Mouse (Mus musculus) ovary, adult 18-20 months (tissue): ENCODE results near the gene Gm7137.
"Not testable (repeated sequence)": the region's sequence is repeated elsewhere in the genome, so short reads cannot be mapped to it uniquely, and the experiment has no call there.

Experiments
- DNase-seq: peaks from one replicate; pipeline ENCODE4 v3.0.0; 2022; ENCODE audit warnings: low spot score, mixed read lengths

Gm7137 gene

GRCm38 (mm10) chr10:77787876-77788275 lies at the start of gene Gm7137:
Gm7137 (minus strand) TSS chr10:77788200.
- not testable (repeated sequence) for DNase-seq

- no peak for DNase-seq
Measured at GRCm38 (mm10) chr10:77835647-77836046, 47.6 kb upstream of the Gm7137 start, which contains the start of gene Krtap10-10. Krtap10-10 (plus strand) TSS chr10:77835947.

GRCm38 (mm10) chr10:77826951-77827350 lies 39.0 kb upstream of the Gm7137 start, which contains the start of gene Krtap10-4:
Krtap10-4 (minus strand) TSS chr10:77827095.
- DNase-seq, result no peak

GRCm38 (mm10) chr10:77819203-77819602 lies 31.2 kb upstream of the Gm7137 start:
- no peak for DNase-seq

- DNase-seq, result no peak
Measured at GRCm38 (mm10) chr10:77818523-77818922, 30.5 kb upstream of the Gm7137 start.

- DNase-seq, result no peak
Measured at GRCm38 (mm10) chr10:77815514-77815913, 27.5 kb upstream of the Gm7137 start.

- no peak for DNase-seq
Measured at GRCm38 (mm10) chr10:77814382-77814781, 26.4 kb upstream of the Gm7137 start, which contains the start of gene Gm2696. Gm2696 (plus strand) TSS chr10:77814682.

- DNase-seq, result no peak
Measured at GRCm38 (mm10) chr10:77811743-77812142, 23.7 kb upstream of the Gm7137 start, which contains the start of gene Gm9507. Gm9507 (minus strand) TSS chr10:77811843.

GRCm38 (mm10) chr10:77804095-77804494 lies 16.1 kb upstream of the Gm7137 start:
- no peak for DNase-seq

- DNase-seq, result no peak
Measured at GRCm38 (mm10) chr10:77798921-77799508, 11.0 kb upstream of the Gm7137 start, which contains the start of gene Gm19668. Gm19668 (minus strand) TSS chr10:77799133.

- not testable (repeated sequence) for DNase-seq
Measured at GRCm38 (mm10) chr10:77798164-77798920, 10.3 kb upstream of the Gm7137 start.

- DNase-seq, result no peak
Measured at GRCm38 (mm10) chr10:77797677-77798076, 9.7 kb upstream of the Gm7137 start.

GRCm38 (mm10) chr10:77794976-77795375 lies 7.0 kb upstream of the Gm7137 start, which contains the start of gene Gm9639:
Gm9639 (minus strand) TSS chr10:77795076.
- no peak for DNase-seq

- DNase-seq, result no peak
Measured at GRCm38 (mm10) chr10:77788621-77789020, 621 bp upstream of the Gm7137 start.

GRCm38 (mm10) chr10:77783396-77783795 lies 4.6 kb downstream of the Gm7137 start:
- DNase-seq, result not testable (repeated sequence)

- not testable (repeated sequence) for DNase-seq
Measured at GRCm38 (mm10) chr10:77782442-77782841, 5.6 kb downstream of the Gm7137 start, which contains the start of gene Gm3250. Gm3250 (minus strand) TSS chr10:77782542.

- DNase-seq, result not testable (repeated sequence)
Measured at GRCm38 (mm10) chr10:77776844-77777243, 11.2 kb downstream of the Gm7137 start, which contains the start of gene Gm7138. Gm7138 (minus strand) TSS chr10:77776944.

- not testable (repeated sequence) for DNase-seq
Measured at GRCm38 (mm10) chr10:77772142-77772541, 15.9 kb downstream of the Gm7137 start.

GRCm38 (mm10) chr10:77771225-77771624 lies 16.8 kb downstream of the Gm7137 start, which contains the start of gene Gm3238:
Gm3238 (minus strand) TSS chr10:77771325.
- DNase-seq, result not testable (repeated sequence)

- DNase-seq, result no peak
Measured at GRCm38 (mm10) chr10:77769727-77770126, 18.3 kb downstream of the Gm7137 start.

GRCm38 (mm10) chr10:77759582-77759981 lies 28.4 kb downstream of the Gm7137 start, which contains the start of gene Gm3233:
Gm3233 (minus strand) TSS chr10:77759682.
- DNase-seq, result not testable (repeated sequence)

- DNase-seq, result no peak
Measured at GRCm38 (mm10) chr10:77753448-77753847, 34.6 kb downstream of the Gm7137 start.
